Mouse (Mus musculus): ENCODE measurements around the gene Il10rb.

Il10rb gene

GRCm38 (mm10) chr16:91448895-91449294, 42.9 kb downstream of the Il10rb start:
- in situ Hi-C loops (cut with MboI, MseI) = no loop called here

GRCm38 (mm10) chr16:91450137-91451064, 44.4 kb downstream of the Il10rb start:
- in situ Hi-C loops (cut with MboI, MseI) = loop anchor here (10.0 kb wide), 1 partner anchor 854 kb away; the partner anchor contains the start of gene Smim11

- in situ Hi-C loops (cut with MboI, MseI) = loop anchor here (10.0 kb wide), 1 partner anchor 853 kb away; the partner anchor contains the start of gene Smim11
These were observed 46.0 kb downstream of the Il10rb start for GRCm38 (mm10) chr16:91451949-91452348.

GRCm38 (mm10) chr16:91452363-91452896, 46.5 kb downstream of the Il10rb start:
- in situ Hi-C loops (cut with MboI, MseI) = loop anchor here (10.0 kb wide), 1 partner anchor 852 kb away; the partner anchor contains the start of gene Smim11

GRCm38 (mm10) chr16:91455868-91456267, 49.9 kb downstream of the Il10rb start:
- in situ Hi-C loops (cut with MboI, MseI) = loop anchor here (5.0 to 10.0 kb wide), 2 partner anchors 49 to 849 kb away; partner anchors contain the start of genes Il10rb and Smim11

- in situ Hi-C loops (cut with MboI, MseI) = loop anchor here (5.0 to 10.0 kb wide), 2 partner anchors 51 to 846 kb away; partner anchors contain the start of genes Il10rb and Smim11
These were observed 52.4 kb downstream of the Il10rb start for GRCm38 (mm10) chr16:91458301-91458746.

- in situ Hi-C loops (cut with MboI, MseI) = loop anchor here (5.0 to 10.0 kb wide), 2 partner anchors 52 to 846 kb away; partner anchors contain the start of genes Il10rb and Smim11
These were observed 53.0 kb downstream of the Il10rb start for GRCm38 (mm10) chr16:91458976-91459375.

GRCm38 (mm10) chr16:91459396-91459795, 53.4 kb downstream of the Il10rb start:
- in situ Hi-C loops (cut with MboI, MseI) = loop anchor here (5.0 to 10.0 kb wide), 2 partner anchors 52 to 845 kb away; partner anchors contain the start of genes Il10rb and Smim11

- in situ Hi-C loops (cut with MboI, MseI) = loop anchor here (5.0 to 10.0 kb wide), 2 partner anchors 53 to 845 kb away; partner anchors contain the start of genes Il10rb and Smim11
These were observed 53.9 kb downstream of the Il10rb start for GRCm38 (mm10) chr16:91459841-91460370.

GRCm38 (mm10) chr16:91461066-91461638, 55.2 kb downstream of the Il10rb start:
- in situ Hi-C loops (cut with MboI, MseI) = no loop called here

- in situ Hi-C loops (cut with MboI, MseI) = no loop called here
These were observed 55.8 kb downstream of the Il10rb start for GRCm38 (mm10) chr16:91461773-91462181.

- in situ Hi-C loops (cut with MboI, MseI) = no loop called here
These were observed 56.7 kb downstream of the Il10rb start for GRCm38 (mm10) chr16:91462644-91463043.

GRCm38 (mm10) chr16:91463400-91463799, 57.4 kb downstream of the Il10rb start:
- in situ Hi-C loops (cut with MboI, MseI) = no loop called here

- in situ Hi-C loops (cut with MboI, MseI) = no loop called here
These were observed 58.0 kb downstream of the Il10rb start for GRCm38 (mm10) chr16:91463836-91464400.

- in situ Hi-C loops (cut with MboI, MseI) = no loop called here
These were observed 58.9 kb downstream of the Il10rb start for GRCm38 (mm10) chr16:91464594-91465504.

- in situ Hi-C loops (cut with MboI, MseI) = no loop called here
These were observed 59.7 kb downstream of the Il10rb start for GRCm38 (mm10) chr16:91465505-91466240.

- in situ Hi-C loops (cut with MboI, MseI) = no loop called here
These were observed 60.6 kb downstream of the Il10rb start for GRCm38 (mm10) chr16:91466566-91466965.

- in situ Hi-C loops (cut with MboI, MseI) = no loop called here
These were observed 64.5 kb downstream of the Il10rb start for GRCm38 (mm10) chr16:91470470-91470869.

GRCm38 (mm10) chr16:91471481-91471880, 65.5 kb downstream of the Il10rb start:
- in situ Hi-C loops (cut with MboI, MseI) = no loop called here

All from T-helper 1 cell (primary cell).